Mouse (Mus musculus) layer of hippocampus, postnatal 14 days (tissue): ENCODE data around the gene Mapt. TPM values are rescaled to one million over a fixed set of nuclear protein-coding genes. Genes with fewer than 3 reads are reported as not detected.
"Not testable (repeated sequence)": the region's sequence is repeated elsewhere in the genome, so short reads cannot be mapped to it uniquely, and the experiment has no call there.

Experiments
- DNase-seq, 2 experiments: peaks; one replicate each; pipeline ENCODE4 v3.0.0; 2021 to 2022; ENCODE audit warnings: low spot score in 2 of 2, mixed read lengths in 1 of 2
- total RNA-seq, 2 experiments: library from RNA; stranded (reverse); gene quantifications; 2 replicates each; pipeline ENCODE4 v1.2.3; 2021

Gene Mapt
- total RNA-seq, 2 experiments from 2014 or later, result 323 to 343 TPM

DNA sequence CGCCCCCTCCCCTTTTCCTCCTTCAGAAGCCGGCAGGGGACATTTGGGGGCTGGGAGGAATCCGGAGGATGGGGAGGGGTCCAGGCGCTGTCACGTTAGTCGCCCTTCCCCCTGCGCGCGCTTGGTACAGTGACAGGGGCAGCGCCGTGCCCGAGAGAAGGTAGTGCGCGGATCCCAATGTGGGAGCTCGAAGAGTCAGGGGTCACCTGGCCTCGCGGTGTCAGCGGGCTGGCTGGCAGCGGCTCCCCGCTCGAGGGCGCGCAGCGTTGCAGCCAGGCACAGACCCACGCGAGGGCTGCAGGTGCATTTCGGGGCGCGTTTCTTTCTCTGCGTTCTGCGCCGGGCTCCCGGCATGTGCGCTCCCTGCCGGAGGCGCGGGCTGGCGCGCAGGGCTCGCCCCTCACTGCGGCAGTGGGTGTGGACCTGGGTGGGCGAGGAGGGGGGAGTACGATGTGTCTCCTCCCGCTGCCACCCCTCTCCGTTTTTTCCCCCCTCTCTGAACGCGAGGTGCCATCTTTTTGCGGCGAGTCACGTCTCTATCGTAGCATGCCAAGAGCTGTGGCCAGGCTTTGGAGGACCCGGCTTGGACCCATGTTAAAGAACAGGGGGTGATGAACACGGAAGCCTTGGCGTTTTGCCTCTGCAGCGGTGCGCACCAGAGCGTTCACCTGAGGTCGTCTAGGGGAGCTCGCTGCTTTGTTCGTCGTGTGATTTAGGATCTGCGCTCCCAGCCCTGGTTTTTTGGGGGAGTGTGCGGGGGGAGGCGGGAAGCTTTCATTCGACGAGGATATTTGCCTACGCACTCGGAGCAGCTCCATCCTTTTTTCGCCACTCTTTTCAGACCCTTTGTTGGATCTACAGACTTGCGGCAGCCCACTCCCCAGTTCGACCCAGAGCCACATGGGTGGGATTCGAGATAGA is 1.2 kb downstream of the Mapt start:
- DNase-seq, result peak; percentile 82 to 84

GRCm38 (mm10) chr11:104233101-104233500 is 1.9 kb downstream of the Mapt start:
- DNase-seq, result no peak

- peak in 1 of 2 experiments; percentile 24 for DNase-seq
These were observed 2.5 kb downstream of the Mapt start for GRCm38 (mm10) chr11:104233574-104234206.

DNA sequence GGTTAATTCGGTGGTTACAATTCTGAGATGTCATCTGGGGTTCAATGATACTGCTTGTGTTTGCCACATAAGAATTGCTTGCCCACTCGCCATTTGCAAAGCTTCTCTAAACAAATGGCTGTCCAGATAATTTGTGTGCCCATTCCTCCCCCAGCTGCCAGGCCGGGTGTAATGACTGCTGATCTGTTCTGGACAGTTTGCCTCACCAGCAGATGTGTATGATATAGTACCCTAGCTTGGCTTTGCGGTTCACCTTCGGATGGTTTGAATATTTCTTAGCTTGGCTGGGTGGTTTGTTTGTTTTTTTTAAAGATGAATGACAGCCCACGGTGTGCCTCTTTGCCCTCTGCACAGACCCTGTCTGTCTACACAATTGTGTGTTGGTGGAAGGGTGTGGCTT is 3.5 kb downstream of the Mapt start:
- DNase-seq, result no peak

GRCm38 (mm10) chr11:104235881-104236280 is 4.7 kb downstream of the Mapt start:
- DNase-seq, result no peak

DNA sequence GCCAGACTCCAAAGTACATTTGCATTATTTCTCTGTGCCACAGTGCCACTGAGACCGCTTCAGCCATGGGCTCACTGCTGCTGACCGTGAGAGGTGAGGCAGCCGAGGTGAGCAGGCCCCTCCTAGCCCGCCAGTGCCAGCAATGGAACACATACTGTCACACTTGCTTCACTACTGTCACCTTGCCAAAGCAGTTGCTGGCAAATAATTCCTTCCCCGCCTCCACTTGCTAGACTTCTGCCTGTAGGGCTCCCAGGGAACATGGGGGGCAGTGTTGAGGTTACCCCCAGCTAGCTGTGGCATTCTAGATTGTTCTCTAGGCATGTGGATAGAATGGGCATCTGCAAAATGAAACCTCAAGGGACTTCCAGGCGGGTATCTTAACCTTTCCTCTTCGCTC is 6.0 kb downstream of the Mapt start:
- peak; percentile 75 to 81 for DNase-seq

- DNase-seq, result no peak
These were observed 7.0 kb downstream of the Mapt start for GRCm38 (mm10) chr11:104237958-104238747.

DNA sequence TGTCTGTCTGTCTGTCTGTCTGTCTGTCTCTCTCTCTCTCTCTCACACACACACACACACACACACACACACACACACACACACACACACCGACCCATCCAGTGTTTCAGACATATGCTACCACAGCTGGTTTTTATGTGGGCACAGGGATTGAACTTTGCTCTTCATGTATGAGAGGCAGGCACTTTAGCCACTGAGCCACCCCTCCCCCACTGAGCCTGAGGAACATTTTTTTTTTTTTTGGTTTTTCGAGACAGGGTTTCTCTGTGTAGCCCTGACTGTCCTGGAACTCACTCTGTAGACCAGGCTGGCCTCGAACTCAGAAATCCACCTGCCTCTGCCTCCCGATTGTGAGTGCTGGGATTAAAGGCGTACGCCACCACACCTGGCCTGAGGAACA is 14.3 kb downstream of the Mapt start:
- not testable (repeated sequence) for DNase-seq

DNA sequence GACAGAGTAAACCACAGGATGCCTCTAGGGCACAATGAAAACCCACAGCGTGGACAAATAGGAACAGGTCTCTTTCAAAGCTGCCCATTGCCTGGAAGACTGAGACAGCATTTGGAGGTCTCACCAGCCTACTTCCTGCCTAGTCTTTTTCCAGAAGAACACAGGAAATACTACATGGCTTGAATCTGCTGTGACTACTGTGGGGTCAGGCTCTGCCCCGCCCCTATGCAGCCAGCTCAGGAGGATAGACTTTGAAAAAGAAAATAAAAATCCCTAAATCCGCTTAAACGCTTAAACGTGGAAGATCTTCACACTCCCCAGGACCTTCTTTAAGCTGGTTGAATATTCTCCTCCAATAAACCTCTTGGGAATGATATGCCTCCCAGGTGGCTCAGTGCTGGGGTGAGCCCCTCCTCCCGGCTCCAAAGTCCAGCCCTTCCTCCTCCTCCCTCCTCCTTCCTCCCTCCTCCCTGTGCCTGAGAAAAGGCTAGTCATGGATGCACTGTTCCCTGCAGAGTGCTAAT is 15.0 kb downstream of the Mapt start:
- no peak for DNase-seq

DNA sequence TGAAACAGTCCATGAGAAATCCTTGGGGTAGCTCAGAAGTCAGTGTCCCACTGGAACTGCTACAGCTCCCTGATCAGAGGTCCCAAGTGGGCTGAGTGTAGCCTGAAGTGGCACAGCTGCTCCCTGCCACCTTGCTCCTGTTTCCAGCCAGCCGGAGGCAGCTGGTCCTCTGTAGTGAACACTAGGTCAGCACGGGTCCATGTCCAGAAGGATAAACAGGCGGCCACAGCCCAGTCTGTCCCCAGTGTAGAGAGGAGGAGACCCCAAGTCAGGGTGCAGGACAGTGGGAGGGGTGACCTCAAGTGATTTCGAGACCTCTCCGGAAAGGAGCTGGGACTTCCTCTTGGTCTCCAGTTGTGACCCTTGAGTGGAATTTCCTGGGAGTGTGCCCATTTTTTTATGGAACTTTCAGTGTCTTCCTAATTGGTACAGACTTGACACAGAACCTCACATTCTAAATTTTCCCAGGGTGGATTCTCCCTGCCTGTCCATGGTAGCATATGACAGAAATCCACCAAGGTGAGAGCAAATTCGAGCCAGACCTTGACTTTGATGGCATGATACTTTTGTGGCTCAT is 16.0 kb downstream of the Mapt start:
- DNase-seq, result no peak

DNA sequence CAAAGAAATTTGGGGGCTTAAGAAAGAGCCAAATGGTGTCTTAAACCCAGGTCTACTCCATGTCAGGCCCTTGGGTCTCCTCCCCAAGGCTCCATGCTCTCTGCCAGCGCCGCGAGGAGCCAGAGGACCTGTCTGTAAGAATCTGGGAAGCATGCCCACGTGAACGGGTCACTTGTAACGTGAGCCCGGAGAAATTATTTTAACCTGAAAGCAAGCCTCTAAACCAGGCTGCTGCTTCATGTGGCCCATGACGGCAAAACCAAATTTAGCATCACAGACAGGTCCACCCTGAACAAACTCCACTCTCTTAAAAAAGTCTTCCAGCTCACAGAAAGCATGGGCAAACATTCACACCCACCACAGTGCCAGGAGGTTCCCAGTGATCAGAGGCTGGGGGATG is 18.2 kb downstream of the Mapt start:
- DNase-seq, result no peak

GRCm38 (mm10) chr11:104251121-104251520 is 19.9 kb downstream of the Mapt start:
- DNase-seq, result no peak

GRCm38 (mm10) chr11:104252094-104252493 is 20.9 kb downstream of the Mapt start:
- no peak for DNase-seq

GRCm38 (mm10) chr11:104254408-104255039 is 23.3 kb downstream of the Mapt start:
- DNase-seq, result peak; percentile 51 to 58

- DNase-seq, result no peak
These were observed 25.0 kb downstream of the Mapt start for GRCm38 (mm10) chr11:104256179-104256578.

- DNase-seq, result no peak
These were observed 27.8 kb downstream of the Mapt start for GRCm38 (mm10) chr11:104258991-104259390.

GRCm38 (mm10) chr11:104264683-104265082 is 33.5 kb downstream of the Mapt start:
- DNase-seq, result no peak

GRCm38 (mm10) chr11:104265669-104266068 is 34.5 kb downstream of the Mapt start:
- no peak for DNase-seq

GRCm38 (mm10) chr11:104267380-104267779 is 36.2 kb downstream of the Mapt start:
- no peak for DNase-seq

GRCm38 (mm10) chr11:104269385-104269822 is 38.2 kb downstream of the Mapt start:
- no peak for DNase-seq
